Mouse (Mus musculus): ENCODE measurements at regions not wholly inside any gene's neighbourhood (a gene's known extent, or its start where the extent isn't known, plus 50 kb on each side); places are given as distances from the start of the nearest gene placed in this dataset.

GRCm38 (mm10) chr1:55983522-55984066, 577.9 kb downstream of the Plcl1 start:
- no peak for DNase-seq (ENCODE audit: low read depth)

GRCm38 (mm10) chr1:55997074-55997473, 591.4 kb downstream of the Plcl1 start:
- DNase-seq (ENCODE audit: low read depth): no peak
